Mouse (Mus musculus) adrenal gland, postnatal 36 days (tissue): Measurements from ENCODE around the gene Kcnh3. TPM values are rescaled to one million over a fixed set of nuclear protein-coding genes. Genes with fewer than 3 reads are reported as not detected.

ENCODE experiments used
- DNase-seq, 2 experiments: peaks; one replicate each; pipeline ENCODE4 v3.0.0; 2021; ENCODE audit warnings: mixed read lengths in 1 of 2
- total RNA-seq, 2 experiments: library from RNA; stranded (reverse); gene quantifications; 2 replicates each; pipeline ENCODE4 v1.2.3; 2021

Kcnh3 gene
- total RNA-seq, 2 experiments from 2014 or later = 0.40 to 1.2 TPM

DNA sequence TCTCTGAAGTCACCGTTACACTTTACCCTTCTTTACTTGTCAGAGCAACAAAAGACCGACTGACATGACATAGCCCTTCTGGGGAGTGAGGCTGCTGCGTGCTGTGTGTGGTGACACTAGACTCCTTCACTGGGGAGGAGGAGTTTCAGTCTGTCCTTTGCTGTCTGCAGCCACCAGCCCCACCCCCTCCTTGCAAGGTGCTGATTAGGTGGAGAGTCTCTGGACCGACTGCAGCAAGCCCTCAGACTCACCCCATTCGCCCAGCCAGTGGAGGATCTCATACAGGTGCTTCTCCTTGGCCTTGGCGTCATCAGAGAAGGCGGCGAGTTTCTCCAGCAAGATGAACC is 60.5 kb downstream of the Kcnh3 start:
- no peak for DNase-seq

DNA sequence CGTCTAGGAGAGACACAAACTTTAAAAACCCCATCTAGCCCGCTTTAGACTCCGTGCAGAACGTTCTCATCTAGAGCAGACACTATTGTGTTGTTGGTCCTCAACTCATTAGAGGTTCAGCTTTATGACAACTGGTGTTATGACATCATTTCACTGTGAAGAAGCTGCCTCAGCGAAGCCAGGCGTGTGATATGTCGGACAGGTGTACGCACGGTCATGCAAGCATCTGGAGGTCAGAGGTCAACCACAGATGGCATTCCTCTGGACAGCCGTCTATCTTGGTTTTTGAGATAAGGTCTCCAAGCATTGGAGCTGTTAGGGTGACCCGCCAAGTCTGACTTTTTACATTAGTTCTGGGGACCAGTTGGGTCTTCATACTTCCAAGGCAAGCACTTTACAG is 65.9 kb downstream of the Kcnh3 start:
- no peak for DNase-seq

Other genes starting within 250 kb of the Kcnh3 start
- 100 to 1,000 TPM; 272 to 276 TPM for gene Tuba1c, start 195.0 kb upstream of the Kcnh3 start, total RNA-seq
- 1 to 10 TPM; 1.3 to 3.4 TPM for gene Prph, start 169.7 kb upstream of the Kcnh3 start, total RNA-seq
- gene Troap, start 150.3 kb upstream of the Kcnh3 start, total RNA-seq = 1 to 10 TPM; 1.1 to 1.6 TPM
- gene C1ql4, start 137.0 kb upstream of the Kcnh3 start, total RNA-seq = not detected
- 1 to 10 TPM; 1.6 to 3.4 TPM for gene Dnajc22, start 131.7 kb upstream of the Kcnh3 start, total RNA-seq
- 10 to 100 TPM; 15.3 to 17.7 TPM for gene Spats2, start 98.9 kb upstream of the Kcnh3 start, total RNA-seq
- 10 to 100 TPM; 37.8 to 48.2 TPM for gene Mcrs1, start 27.1 kb downstream of the Kcnh3 start, total RNA-seq
- 10 to 100 TPM; 38.0 to 49.6 TPM for gene Prpf40b, start 70.2 kb downstream of the Kcnh3 start, total RNA-seq
- 1 to 10 TPM; 3.0 to 3.5 TPM for gene Fam186b, start 71.0 kb downstream of the Kcnh3 start, total RNA-seq
- gene Fmnl3, start 145.6 kb downstream of the Kcnh3 start, total RNA-seq = 10 to 100 TPM; 17.3 to 22.1 TPM
- 100 to 1,000 TPM; 506 to 839 TPM for gene Tmbim6, start 168.0 kb downstream of the Kcnh3 start, total RNA-seq
- 10 to 100 TPM; 30.4 to 36.0 TPM for gene Nckap5l, start 232.9 kb downstream of the Kcnh3 start, total RNA-seq
- 1 to 10 TPM; 5.3 to 6.6 TPM for gene Bcdin3d, start 249.9 kb downstream of the Kcnh3 start, total RNA-seq